Mouse (Mus musculus) spleen, adult 2 months (tissue): Measurements from ENCODE around the gene Grik5.

Experiments
- CTCF ChIP-seq: fragments of 200-500 bp; IDR thresholded peaks from 2 replicates; pipeline ENCODE4 v1.5.1; 2011; ENCODE audit warnings: mild to moderate bottlenecking, inconsistent platforms; ENCODE audit not compliant: insufficient read depth, insufficient read length, insufficient replicate concordance; ENCODE audit errors: extremely low read depth
- POLR2A ChIP-seq: fragments of 200-500 bp; IDR thresholded peaks from 2 replicates; pipeline ENCODE4 v1.6.1; 2011; ENCODE audit warnings: low read depth, low read length, inconsistent platforms

- TF ChIP-seq POLR2A (no peak), CTCF (no peak)
Observed at GRCm38 (mm10) chr7:25089875-25090274, 17.7 kb upstream of the Grik5 start.
